Mouse (Mus musculus): Measurements from ENCODE around the gene Dcst1.

GRCm38 (mm10) chr3:89378394-89379067 lies 13.5 kb upstream of the Dcst1 start:
- TF ChIP-seq GATA1 (IDR thresholded peaks at IDR 0.05; ENCODE audit: low read length) (no peak), TAL1 (IDR thresholded peaks at IDR 0.05; ENCODE audit: low read length) (no peak)
